Mouse (Mus musculus): ENCODE measurements around the gene Gm49354. TPM values are rescaled to one million over a fixed set of nuclear protein-coding genes. Genes with fewer than 3 reads are reported as not detected.
"Not testable (repeated sequence)": the region's sequence is repeated elsewhere in the genome, so short reads cannot be mapped to it uniquely, and the experiment has no call there.

The Gm49354 gene
- total RNA-seq (2021): not detected
- long read RNA-seq, experiment 1: 0 reads
- long read RNA-seq, experiment 2: 0 reads

DNA sequence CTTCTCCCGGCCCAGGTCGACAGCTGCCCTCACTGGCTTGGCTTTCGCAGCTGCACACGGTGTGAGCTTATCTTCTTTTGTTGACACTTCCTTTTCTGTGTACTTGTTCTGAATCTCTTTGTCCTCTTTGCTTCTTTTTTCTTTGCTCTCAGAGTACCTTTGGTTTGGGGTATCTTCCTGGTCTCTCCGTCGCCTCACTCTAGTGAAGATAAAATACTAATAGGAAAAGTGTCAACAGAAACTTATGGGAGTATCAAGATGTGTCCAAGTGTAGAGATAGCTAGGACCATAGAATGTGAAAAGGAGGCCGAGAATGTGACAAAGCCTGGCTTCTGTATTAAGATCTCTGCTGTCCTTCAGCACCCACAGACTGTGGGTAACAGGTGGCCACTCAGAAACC lies at the start of gene Gm49354:
Gene Gm49354, minus strand, starts transcription at position 101 of the 400 bp plus-strand sequence.
- intact Hi-C loops (cut with DNase I): no loop called here

DNA sequence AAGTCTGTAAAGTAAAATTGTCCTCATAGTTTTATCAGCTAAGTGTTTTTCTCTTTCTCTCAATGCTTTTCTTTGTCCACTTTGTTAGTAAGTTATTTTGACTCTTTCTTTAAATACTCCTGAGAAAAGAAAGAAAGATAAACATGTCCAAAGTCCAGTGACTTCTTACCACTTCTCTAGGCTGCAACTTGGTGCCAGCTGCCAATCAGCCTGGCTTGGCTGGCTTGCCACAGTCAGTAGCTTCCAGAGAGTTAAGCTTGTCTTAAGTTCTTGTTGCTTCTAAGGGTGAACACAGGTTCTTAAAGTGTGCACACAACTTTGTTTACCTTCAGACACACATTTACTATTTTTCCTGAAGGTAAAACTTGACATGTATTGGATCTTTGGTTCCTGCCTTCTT lies 43.9 kb upstream of the Gm49354 start:
- no peak for DNase-seq
- intact Hi-C loops (cut with DNase I): no loop called here

More for the DNA sequence above, at the start of gene Gm49354:
- no peak for DNase-seq

DNA sequence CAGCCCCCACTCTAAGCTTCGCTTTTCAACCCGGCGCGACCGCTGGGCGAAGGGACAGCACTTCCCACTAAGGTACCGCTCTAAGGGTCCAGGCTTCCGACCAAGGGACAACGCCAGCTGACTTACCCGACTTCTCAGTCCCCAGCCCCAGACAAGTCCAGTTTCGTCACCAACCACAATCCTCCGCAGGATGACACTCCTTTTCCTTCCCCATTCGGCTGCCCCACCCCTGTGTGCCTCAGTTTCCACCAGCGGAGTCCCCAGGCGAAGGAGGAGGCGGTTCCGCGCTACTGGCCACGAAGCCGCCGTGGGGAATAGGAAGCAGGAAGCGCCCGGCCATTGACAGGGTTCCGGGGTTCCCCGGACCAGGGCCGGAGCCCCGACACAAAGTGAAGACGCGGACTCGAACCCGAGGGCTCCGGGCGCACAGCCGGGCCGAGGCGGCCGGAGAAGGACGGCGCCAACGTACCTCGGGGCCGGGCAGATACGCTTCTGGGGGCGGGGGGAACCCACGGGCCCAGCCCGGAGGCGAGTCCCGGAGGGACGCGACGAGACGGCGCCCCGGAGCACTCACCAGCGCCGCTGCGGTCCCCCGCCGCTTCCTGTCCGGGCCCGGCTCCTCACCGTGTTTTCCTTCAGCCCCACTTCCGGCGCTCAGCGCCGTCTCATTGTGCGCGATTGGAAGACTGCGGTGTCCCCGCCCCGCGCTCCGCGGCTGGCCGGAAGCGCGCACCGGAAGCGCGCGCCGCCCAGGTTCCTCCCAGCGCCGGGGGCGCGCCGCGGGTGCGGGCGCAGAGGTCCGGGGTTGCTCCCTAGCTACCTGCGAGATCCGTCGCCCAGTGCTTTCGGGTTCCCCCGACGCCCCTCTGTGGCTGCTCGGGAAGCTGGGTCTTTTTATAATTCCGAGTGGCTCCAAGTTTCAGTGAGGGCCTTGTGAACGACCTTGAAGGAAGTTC lies 40.7 kb upstream of the Gm49354 start, which contains the start of gene Tut7:
Gene Tut7, minus strand, starts transcription at position 641 of the 956 bp plus-strand sequence.
- intact Hi-C loops (cut with DNase I): no loop called here
- peak; percentile 87 to 90 for DNase-seq

DNA sequence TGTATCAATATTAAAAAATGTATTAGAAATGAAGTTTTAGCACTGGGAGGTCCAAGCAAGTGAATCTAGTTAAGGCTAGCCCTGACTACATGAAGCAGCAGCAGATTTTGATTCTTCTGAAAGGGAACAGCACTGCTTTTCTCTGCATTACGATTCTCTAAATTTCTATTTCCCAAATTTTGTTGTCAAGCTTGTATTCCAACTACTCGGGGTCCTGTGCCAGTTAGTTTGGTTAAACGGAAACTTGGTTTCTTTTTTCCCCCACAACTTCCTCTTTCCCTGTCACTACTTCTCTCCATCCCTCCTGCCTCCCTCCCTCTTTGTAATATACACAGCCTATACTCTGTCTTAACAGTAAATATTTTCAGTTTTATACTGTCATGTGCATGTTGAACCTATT lies 38.8 kb upstream of the Gm49354 start:
- intact Hi-C loops (cut with DNase I): no loop called here

DNA sequence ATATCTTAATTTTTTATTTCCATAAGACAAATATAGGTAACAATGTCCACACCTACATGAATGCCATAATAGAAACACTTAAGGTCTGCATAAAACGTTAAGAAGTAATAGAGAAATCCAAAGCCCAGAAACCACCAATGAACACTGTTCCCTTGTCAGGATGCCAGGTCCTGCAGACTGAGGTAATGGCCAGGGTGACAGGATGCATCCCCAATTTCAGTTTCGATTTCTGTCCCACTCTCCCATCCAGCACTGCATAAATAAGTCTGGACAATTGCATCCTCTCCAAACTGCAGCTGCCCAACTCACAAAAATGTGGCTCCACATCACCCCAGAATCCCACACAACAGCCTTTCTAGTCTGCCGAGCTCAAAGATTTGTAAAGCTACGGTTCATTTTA lies 38.1 kb upstream of the Gm49354 start:
- peak in 1 of 2 experiments; percentile 31 for DNase-seq

More for the DNA sequence above, 38.8 kb upstream of the Gm49354 start:
- DNase-seq: no peak

DNA sequence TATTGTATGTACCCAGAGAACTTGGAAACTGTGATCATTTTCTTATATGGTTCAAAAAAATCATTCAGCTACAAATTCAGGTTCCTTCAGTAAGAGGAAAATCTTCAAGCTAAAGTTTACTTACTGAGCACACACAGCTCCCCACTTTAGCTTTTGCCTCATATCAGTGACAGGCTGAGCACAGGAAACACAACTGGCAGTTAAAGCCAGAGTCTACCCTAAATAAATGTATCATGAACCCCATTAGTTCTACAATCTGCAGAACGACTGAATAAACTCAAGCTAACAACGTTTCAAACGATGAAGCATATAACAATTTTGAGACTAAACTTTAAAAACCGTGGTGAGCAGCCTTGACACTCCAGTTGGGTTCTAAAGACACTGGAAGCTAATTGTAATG lies 35.3 kb upstream of the Gm49354 start:
- intact Hi-C loops (cut with DNase I): no loop called here
- no peak for DNase-seq

More for the DNA sequence above, 38.1 kb upstream of the Gm49354 start:
- intact Hi-C loops (cut with DNase I): no loop called here

DNA sequence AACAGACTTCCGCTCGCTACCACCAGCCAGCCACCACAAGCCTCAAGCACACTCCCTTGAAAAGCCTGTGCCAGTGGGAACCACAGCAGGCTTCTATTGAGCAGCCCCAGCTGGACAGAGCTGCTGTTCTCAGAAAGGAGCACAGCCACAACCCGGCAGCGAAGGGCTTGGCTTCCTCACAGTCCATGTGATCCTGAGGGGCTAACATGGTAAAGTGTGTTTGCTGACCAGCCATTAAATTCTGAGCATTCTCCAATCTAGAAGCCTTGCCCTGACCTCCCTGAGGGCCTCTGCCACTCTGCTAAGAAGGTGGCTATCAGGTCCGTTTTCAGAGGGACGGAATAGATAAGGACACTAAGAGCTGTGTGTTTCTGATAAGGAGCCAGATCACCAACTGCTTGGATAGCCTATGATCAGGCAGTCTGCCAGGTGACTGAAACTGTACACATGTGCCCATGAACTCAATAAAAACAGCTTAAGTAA lies 32.1 kb upstream of the Gm49354 start:
- intact Hi-C loops (cut with DNase I): no loop called here
- DNase-seq: no peak

DNA sequence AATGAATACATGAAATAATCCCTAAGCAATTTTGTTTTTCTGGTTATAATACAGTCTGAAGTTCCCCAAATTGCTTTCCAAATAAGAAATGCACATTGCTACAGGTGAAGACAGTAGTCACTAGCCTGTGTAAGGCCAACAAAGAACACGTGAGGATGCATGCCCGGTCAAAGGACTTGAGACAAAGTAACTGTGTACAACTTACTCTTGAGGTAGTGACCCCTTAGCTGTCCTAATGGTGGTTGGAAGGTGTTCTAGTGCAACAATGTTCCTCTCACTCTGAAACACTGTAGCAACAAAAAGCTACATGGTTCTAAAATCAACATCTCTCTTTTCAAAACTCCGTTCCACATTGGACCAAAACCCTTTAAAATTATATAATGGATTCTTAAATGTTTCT lies 29.5 kb upstream of the Gm49354 start:
- DNase-seq: no peak
- intact Hi-C loops (cut with DNase I): no loop called here

DNA sequence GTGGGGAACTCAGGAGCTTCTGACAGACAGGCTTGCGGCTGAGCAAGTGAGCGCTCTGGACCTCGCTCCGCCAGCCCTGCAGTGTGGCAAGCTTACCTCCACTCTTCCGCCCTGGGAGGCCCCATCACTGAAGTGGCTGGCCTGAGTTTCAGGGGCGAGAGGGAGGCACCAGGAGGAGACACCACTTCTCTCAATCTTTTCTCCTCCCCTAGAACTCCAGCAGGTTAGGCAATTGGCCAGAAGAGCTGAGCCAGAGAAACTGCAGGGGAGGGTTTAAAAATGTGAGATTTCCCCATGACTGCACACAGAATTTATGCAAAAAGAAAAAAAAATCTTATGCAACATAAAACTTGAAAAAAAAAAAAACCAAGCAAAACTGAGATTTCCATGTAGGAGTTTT lies 19.0 kb upstream of the Gm49354 start:
- DNase-seq: no peak
- intact Hi-C loops (cut with DNase I): no loop called here

DNA sequence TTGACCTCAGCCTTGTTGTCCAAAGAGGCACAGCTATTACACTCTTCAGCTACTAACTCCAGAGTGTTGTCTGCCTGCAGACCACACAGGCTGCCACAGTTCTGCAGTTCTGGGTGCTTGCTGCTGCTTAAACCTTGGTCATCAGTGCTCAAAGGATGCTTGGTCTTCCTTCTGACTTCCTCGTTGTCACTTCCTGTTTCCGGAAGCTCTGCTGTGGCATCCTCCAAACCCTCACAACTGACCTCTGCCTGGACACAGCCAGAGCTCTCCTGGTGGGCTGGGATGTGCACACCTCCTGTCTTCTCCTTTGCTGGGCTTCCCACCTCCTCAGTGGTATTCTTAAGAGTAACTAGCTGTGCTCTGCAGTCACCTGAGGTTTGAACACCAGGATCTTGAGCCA lies 18.0 kb upstream of the Gm49354 start:
- no peak for DNase-seq
- intact Hi-C loops (cut with DNase I): no loop called here

DNA sequence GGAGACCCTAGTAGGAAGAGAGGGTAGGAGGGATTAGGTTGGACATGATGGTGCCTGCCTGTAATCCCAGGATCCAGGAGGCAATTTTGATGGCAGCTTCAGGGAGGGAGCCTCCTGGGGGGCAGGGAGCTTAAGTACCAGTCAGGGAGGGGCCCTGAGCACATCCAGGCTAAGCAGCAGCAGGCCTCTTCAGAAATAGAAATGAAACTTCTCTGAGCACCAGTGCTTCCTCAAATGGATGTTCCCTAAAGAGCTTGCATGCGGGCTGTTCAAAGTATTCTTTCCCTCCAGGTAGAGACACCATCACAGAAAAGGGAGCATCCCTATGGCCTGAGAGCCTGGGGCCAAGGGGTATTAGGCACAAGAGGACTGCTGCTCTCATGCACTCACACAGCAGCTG lies 16.3 kb upstream of the Gm49354 start:
- intact Hi-C loops (cut with DNase I): no loop called here
- no peak for DNase-seq

DNA sequence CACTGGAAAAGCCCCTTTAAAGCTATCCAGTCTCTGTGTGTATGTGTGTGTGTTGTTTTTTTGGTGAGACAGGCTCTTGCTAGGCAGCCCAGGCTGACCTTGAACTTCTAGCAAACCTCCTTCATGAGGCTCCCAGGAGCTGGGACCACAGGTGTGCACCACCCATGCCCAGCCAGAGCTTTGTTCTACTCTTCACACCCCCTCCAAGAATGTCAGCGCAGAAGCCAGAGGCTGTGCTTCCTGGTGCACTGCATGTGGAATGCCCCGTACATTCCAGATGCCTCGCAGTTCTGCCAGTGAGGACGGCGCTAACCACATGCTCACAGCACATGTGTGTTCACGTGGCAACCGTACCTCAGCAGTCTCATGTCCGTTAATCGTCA lies 14.4 kb upstream of the Gm49354 start:
- intact Hi-C loops (cut with DNase I): no loop called here
- no peak for DNase-seq

DNA sequence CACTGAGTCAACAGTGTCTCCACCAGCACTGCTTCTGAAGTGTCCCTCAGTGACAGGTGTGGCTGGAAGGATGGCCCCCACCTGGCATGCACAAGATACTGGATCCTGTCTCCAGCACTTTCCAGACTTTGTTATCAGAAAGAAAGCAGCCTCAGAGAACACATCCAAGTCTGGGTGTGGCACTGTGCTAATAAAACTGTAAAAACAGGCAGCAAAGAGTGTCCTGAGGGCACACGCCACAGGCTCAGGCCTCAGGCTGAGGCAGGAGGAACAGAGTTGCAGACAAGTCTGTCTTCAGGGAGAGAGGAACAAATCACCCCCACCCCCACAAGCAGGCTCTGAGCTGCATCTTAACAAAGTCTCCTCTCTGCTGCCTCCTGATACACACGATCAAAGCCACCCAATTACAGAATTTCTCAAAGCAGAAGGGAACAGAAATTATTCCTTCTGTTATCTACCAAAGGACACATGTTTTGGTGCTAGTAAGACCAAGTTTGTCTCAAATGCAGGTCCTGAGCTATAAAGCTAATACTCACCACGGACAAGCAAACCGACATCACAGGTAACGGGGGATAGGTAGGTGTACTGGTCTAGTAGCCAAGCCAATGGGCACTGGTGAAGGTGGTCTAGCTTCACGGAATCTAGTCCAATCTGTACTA lies 13.9 kb upstream of the Gm49354 start:
- no peak for DNase-seq
- intact Hi-C loops (cut with DNase I): no loop called here

DNA sequence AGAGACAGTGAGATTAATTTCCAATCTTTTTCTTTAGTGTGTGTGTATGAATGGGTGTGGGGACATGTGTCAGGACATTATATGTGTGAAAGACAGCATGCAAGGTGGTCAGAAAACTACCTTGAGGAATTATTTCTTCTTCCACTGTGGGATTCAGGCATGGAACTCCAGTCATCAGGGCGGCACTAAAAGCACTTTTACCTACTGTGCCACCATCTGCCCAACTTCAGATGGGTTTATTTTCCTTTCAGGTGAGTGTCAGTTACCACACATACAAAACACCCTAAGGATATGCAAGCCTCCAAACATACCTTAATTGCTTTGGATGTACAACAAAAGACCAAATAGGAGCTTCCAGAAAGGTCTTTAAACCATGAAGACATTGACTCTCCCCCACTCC lies 12.7 kb upstream of the Gm49354 start:
- intact Hi-C loops (cut with DNase I): no loop called here
- DNase-seq: no peak

DNA sequence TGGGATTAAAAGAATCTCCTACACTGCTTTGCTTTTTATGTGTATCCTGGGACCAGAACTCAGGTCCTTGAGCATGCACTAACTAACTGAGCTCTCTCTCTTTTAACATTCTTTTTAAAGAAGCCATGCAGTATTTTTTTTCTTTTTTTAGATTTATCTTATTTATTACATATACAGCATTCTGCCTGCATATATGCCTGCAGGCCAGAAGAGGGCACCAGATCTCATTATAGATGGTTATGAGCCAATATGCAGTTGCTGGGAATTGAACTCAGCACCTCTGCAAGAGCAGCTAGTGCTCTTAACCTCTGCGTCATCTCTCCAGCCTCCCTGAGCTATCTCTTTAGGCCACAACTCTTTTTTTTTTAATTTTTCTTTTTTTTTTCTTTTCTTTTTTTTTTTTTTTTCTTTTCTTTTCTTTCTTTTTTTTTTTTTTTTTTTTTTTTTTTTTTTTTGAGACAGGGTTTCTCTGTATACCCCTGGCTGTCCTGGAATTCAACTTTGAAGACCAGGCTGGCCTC lies 2.2 kb downstream of the Gm49354 start:
- not testable (repeated sequence) for DNase-seq
- intact Hi-C loops (cut with DNase I): loop anchor here (1.0 kb wide), 1 partner anchor 17 kb away; no protein-coding TSS in a partner anchor

DNA sequence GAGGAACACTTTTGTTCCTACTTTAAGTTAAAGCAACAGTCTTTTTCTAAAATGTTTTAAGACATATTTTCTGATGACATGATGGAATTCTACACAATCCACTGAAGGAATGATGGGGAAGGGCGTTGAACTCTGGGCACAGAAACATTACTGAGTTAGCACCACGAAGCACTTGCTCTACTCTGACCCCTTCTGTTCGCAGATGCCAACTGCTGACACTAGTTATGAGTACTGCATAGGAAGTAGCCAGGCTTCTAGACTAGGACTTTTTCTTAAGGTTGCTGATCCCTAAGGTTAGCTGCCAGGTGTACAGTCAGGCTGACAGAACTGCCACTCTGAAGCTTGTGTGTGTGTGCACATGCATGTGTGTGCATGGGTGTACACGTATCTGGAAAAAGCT lies 2.8 kb downstream of the Gm49354 start:
- DNase-seq: no peak
- intact Hi-C loops (cut with DNase I): no loop called here

DNA sequence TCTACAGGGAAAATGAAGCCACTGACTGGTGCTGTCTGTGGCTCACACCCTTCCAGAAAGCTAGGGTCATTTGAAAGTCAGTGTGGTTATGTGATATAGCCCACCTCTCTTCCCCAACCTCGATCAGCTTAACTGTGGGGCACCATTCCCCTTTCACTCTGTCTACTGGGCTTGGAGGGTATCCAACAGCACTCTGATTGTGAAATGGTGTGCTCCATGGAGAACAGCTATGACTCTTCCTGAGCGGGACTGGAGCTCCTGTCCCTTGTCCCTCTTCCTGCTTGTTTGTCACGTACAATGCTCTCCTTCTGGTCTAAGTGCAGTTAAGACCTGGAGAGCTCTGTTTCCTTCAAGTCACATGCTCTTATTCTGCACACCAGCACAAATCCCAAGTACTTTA lies 6.9 kb downstream of the Gm49354 start:
- intact Hi-C loops (cut with DNase I): no loop called here
- DNase-seq: no peak

DNA sequence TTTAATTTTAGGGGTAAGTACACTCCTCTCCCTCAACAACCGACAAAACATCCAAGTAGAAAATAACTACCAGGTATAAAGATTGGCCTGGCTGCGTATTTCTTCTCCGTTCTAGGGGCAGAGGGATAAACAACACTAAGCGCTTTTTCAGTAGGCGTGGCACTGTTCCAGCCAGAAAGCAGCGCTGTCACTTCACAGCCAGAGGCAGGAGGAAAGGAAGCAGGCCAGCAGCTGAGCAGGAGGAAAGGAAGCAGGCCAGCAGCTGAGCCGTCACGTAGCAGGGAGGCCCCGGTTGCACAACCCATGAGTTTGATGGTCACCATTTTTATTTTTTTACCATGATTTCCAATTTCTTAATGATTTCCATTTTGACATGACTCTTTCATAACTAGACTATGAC lies 10.8 kb downstream of the Gm49354 start:
- intact Hi-C loops (cut with DNase I): no loop called here

DNA sequence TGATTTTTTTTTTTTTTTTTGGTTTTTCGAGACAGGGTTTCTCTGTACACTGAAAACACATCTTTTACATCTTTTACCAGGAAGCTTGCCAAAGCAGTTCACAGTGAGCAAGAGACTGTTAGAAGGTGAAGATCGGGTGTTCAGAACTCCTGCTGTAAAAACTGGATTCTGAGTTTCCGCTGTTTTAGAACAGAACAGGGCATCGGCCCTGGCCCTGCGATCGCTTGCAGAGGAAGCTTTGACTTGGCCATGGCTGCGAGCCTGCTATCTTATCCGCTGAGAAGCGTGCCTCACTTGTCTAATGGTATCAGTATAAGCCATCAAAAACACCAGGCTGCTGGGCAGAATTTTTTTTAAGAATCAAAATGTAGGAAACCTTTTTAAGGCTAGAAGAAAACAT lies 11.2 kb downstream of the Gm49354 start:
- DNase-seq: no peak
- intact Hi-C loops (cut with DNase I): no loop called here

More for the DNA sequence above, 10.8 kb downstream of the Gm49354 start:
- peak; percentile 47 to 71 for DNase-seq

DNA sequence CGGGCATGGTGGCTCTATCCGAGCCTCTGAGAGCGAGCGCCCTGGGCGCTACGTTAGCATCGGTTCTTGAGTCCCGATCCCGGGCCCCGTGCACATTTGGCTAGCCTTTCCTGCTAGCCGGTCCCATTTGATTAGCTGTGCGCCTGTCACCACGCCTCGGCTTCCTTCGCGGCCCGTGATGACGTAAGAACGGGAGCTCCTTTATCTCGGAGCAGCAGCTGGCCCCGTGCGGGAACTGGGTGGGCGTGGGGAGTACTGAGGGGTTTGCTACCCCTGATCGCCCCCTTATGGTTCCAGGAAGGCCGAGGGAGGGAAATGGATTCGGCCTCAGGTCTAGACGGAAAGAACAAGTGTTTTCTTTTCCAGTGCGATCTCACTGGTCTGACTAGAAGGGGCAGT lies 11.9 kb downstream of the Gm49354 start:
- peak; percentile 75 to 76 for DNase-seq
- intact Hi-C loops (cut with DNase I): no loop called here

Measured in gastrocnemius, postnatal 36 days (tissue).